Mouse (Mus musculus) forebrain, postnatal 0 days (tissue): ENCODE data around the gene S100z. TPM values are rescaled to one million over a fixed set of nuclear protein-coding genes. Genes with fewer than 3 reads are reported as not detected.
A peak's percentile ranks its signal among the peaks of the same experiment; 100 is the strongest.

Source experiments
- ATAC-seq: fragments of 200-750 bp; cut with Nextera tagmentation; 2 replicates; pipeline ENCODE4 v1.8.0; 2017; ENCODE audit warnings: mild to moderate bottlenecking, moderate library complexity
- DNase-seq: peaks from one replicate; pipeline ENCODE4 v3.0.0-alpha.2; 2015
- H3K27ac ChIP-seq: fragments of 300-500 bp; sonication (generic); 2 replicates; pipeline ENCODE4 v1.5.1; 2014; ENCODE audit warnings: low read depth, mild to moderate bottlenecking, antibody characterized with exemption, low read length, moderate library complexity, mixed read lengths
- H3K27me3 ChIP-seq: fragments of 300-500 bp; sonication (generic); 2 replicates; pipeline ENCODE4 v1.6.1; 2014; ENCODE audit warnings: mild to moderate bottlenecking, low read length, mixed read lengths; ENCODE audit not compliant: insufficient read depth
- H3K36me3 ChIP-seq: fragments of 300-500 bp; sonication (generic); 2 replicates; pipeline ENCODE4 v1.6.1; 2014; ENCODE audit warnings: mild to moderate bottlenecking, moderate library complexity; ENCODE audit not compliant: insufficient read depth
- H3K4me1 ChIP-seq: fragments of 300-500 bp; sonication (generic); 2 replicates; pipeline ENCODE4 v1.6.1; 2014; ENCODE audit warnings: antibody characterized with exemption; ENCODE audit not compliant: insufficient read depth
- H3K4me2 ChIP-seq: fragments of 300-500 bp; sonication (generic); 2 replicates; pipeline ENCODE4 v1.6.1; 2014; ENCODE audit warnings: low read depth, mild to moderate bottlenecking, moderate library complexity
- H3K4me3 ChIP-seq: fragments of 300-500 bp; sonication (generic); 2 replicates; pipeline ENCODE4 v1.5.1; 2014; ENCODE audit warnings: low read depth, low read length, mixed read lengths
- H3K9ac ChIP-seq: fragments of 300-500 bp; sonication (generic); 2 replicates; pipeline ENCODE4 v1.6.1; 2014; ENCODE audit warnings: mild to moderate bottlenecking
- H3K9me3 ChIP-seq: fragments of 300-500 bp; sonication (generic); 2 replicates; pipeline ENCODE4 v1.6.1; 2016; ENCODE audit warnings: low read length
- CTCF ChIP-seq: sonication (generic); IDR thresholded peaks from 2 replicates; pipeline ENCODE4 v1.5.1; 2016; ENCODE audit warnings: antibody characterized with exemption, control low read depth, low read depth
- WGBS: fragments of 180-500 bp; shearing (Covaris S2); extraction: QIAGEN DNeasy Blood & Tissue Kit; methylation state at CpG from one replicate; pipeline ENCODE4 v1.1.7; 2014; 5-methylcytosine and 5-hydroxymethylcytosine counted together
- polyA plus RNA-seq: library from polyadenylated mRNA; unstranded; fragments of >200 nt; fragmentation: Nextera tagmentation; extraction: Ambion mirVana; gene quantifications from 2 replicates; pipeline ENCODE4 v1.2.1, GENCODE M21; 2015
- total RNA-seq: library from RNA; depleted of rRNA; stranded (reverse); fragments of >200 nt; gene quantifications from 2 replicates; pipeline ENCODE4 v1.2.3, GENCODE M21; 2014; rRNA removed

Gene S100z
- not detected in 2 replicates for total RNA-seq
- polyA plus RNA-seq, result not detected in 2 replicates

DNA sequence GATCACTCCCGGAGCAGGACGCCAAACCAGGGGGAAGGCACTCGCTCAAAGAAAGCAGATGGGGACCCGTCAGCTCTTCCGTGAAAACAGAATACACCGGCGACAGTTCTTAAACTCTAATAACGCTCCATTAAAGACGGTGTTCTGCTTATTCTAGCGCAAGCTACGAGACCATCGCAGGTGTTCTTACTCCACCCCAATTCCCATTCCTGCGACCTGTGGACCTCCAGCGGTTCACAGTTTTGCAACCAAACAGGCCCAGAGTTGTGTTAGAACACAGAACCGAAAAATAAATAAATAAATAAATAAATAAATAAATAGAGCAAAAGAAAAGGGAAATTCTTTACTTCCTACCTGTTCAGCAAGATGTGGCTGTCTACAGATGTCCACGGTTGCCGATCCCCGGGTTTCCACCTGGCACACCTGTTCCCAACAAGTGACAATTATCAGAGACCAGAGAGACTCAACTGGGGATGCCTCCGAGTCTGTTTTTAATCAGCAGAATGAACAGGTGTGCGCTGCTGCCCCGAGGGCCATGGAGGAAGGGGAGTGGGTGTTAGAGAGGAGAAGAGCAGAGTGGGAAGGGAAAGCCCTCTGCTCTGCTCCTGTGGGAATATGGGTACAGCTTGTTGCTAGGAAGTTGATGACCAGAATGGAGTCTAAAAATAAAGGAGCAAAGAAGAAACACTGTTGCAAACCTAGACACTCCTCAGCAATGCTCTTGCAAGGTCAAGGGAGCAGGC, at the start of gene S100z:
TSS of gene S100z (minus strand) at position 51 of the 743 bp plus-strand sequence.
- Histone ChIP-seq H3K27me3 (no peaks in the 10 kb centered on the region), H3K9me3 (no peaks in the 10 kb centered on the region), H3K9ac (no peak within 1 kb of the TSS), H3K4me1 (no peaks in the 10 kb centered on the region), H3K4me3 (no peak within 1 kb of the TSS), H3K27ac (no peak within 1 kb of the TSS), H3K4me2 (no peak within 1 kb of the TSS), H3K36me3 (no peaks in the 10 kb centered on the region)
- no peak for ATAC-seq
- no peak for TF ChIP-seq CTCF
- WGBS, result 92% methylated on average over 21 of the region's 21 CpGs
- DNase-seq, result no peak

DNA sequence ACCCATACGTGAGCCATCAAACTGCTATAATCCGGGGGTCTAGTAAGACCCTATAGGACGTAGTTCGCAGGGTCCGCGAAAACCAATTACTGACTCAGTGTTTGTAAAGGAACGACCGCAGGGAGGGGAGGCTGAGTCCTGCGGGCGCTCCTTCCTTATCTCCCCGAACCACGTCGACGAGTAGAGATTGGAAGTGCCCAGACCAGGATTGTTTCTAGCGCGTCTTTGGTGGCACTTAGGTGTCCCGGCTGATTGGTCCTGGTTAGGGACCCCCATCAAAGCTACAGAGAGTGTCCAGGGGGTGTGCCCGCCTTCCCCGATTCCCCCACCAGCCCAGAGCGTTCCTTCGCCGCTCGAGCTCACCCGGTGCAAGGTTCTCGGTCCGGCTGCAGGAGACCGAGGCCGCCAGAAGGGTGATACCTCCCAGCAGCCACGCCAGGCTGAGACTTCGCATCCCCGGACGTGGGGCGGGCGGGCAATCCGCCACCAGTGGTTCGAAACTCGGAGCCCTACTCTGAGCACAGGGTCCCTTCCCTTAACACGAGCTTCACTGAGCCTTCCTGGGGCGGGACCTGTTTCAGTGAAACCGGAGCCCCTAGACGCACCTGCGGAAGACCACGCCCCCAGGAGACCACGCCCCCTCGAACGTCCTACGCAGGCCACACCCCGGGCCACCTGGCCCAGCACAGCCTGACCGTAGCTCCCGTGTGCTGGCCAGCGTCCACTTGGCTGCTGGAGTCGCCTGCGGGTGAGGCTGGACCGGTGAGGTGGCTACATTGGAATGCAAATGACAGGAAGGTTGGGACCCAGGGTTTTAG, 46.4 kb upstream of the S100z start, which contains the start of gene F2rl1:
TSS of gene F2rl1 (minus strand) at position 554 of the 818 bp plus-strand sequence.
- Histone ChIP-seq H3K4me3 (peak within 1 kb of the TSS; percentile 29), H3K4me2 (peak within 1 kb of the TSS; percentile 59), H3K4me1 (0 out of 2 replicates have a peak, but pooled peaks cover 14% of the 10 kb centered on the region), H3K27me3 (peaks cover 29% of the 10 kb centered on the region), H3K27ac (no peak within 1 kb of the TSS), H3K9me3 (no peaks in the 10 kb centered on the region), H3K36me3 (no peaks in the 10 kb centered on the region), H3K9ac (peak within 1 kb of the TSS; percentile 18)
- under 1% methylated on average over 54 of the region's 54 CpGs for WGBS
- peak; percentile 30 for DNase-seq
- TF ChIP-seq CTCF, result no peak
- peak; percentile 47 for ATAC-seq

DNA sequence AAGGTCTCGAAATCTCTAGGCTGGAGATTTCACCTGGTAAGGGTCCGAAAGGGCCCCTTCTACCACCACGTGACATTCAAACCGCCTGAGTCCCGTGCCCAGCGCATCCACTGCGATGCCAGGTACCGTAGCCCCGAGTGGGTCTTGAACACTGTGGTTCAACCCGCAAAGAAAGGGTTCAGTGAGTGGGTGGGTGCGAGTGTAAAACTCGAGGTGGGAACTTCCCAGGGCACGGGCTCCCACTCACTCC, 45.8 kb upstream of the S100z start:
- TF ChIP-seq CTCF, result no peak
- DNase-seq (no peak), ATAC-seq (peak; percentile 36)
- Histone ChIP-seq H3K27me3 (peaks cover 29% of the 10 kb centered on the region), H3K4me2 (peak overlapping the region; percentile 59), H3K4me3 (peak overlapping the region; percentile 29), H3K27ac (no peak overlapping the region), H3K4me1 (0 out of 2 replicates have a peak, but pooled peaks cover 14% of the 10 kb centered on the region), H3K36me3 (no peaks in the 10 kb centered on the region), H3K9ac (peak overlapping the region; percentile 18; the same call in 1 of the 2 replicates), H3K9me3 (no peaks in the 10 kb centered on the region)
- WGBS, result 4% methylated on average over 13 of the region's 13 CpGs

DNA sequence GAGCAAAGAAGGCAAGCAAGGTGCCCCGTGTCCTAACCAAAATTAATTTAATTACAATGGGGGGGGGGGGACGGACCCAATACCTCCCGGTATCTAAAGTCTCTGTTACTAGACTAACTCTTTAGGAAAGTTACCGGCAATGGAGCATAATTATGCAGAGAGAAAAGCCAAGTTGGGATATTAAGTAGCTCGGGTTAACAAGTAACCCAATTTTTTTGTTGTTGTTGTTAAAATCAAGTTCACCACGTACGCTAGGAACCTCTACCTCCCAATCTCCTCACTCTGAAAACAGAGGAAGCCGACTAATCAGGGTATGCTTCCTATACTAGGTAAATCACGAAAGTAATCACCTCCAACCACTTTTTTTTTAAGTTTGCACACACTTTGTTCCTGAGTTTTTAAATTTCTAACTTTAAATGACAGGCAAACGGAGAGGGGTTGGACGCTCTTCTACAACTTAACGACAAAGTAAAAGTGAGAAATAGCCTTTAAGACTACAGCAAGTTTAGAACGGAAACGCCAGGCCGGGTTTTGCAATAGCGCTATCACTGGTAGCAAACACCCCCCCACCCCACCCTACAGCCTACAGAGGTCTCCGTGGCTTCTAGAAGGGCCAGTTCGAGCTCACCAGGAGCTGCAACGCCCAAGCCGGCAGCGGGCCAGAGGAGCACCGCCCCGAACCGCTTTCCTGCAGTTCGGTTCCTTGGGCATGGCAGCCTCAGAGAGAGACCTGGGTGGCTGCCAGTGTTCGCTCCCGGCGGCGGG, 45.3 kb upstream of the S100z start:
- H3K9ac ChIP-seq, result peak overlapping the region; percentile 18; the same call in 1 of the 2 replicates
- 4% methylated on average over 29 of the region's 29 CpGs for WGBS
- peak overlapping the region; percentile 29 for H3K4me3 ChIP-seq
- peak overlapping the region; percentile 59 for H3K4me2 ChIP-seq
- H3K27me3 ChIP-seq, result peaks cover 29% of the 10 kb centered on the region
- H3K9me3 ChIP-seq, result no peaks in the 10 kb centered on the region
- no peaks in the 10 kb centered on the region for H3K36me3 ChIP-seq
- peak; percentile 23 for DNase-seq
- no peak for TF ChIP-seq CTCF
- ATAC-seq, result 0 out of 2 replicates have a peak, but pooled peaks have one; percentile 18
- H3K27ac ChIP-seq, result no peak overlapping the region
- H3K4me1 ChIP-seq, result 0 out of 2 replicates have a peak, but pooled peaks cover 14% of the 10 kb centered on the region

DNA sequence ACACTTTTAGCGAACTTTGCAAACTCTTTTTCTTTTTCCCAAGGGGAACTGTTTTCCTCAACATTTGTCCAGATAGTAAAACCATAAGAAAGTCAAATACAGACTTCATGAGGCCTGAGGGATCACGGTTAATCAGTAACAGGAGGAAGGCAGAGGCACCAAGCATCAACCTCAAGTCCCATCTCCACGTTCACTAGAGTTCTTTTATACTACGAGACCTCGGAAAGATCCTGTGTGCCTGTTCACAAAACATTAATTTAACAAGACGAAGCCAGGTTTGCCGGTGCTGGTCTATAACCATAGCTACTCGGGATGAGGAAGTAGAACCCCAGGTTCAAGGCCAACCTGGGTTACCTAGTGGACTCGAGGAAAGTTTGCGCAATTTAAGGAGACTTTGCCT, 43.7 kb upstream of the S100z start:
- no peak overlapping the region for H3K27ac ChIP-seq
- H3K4me1 ChIP-seq, result 0 out of 2 replicates have a peak, but pooled peaks cover 14% of the 10 kb centered on the region
- H3K4me3 ChIP-seq, result no peak overlapping the region
- ATAC-seq, result no peak
- peaks cover 29% of the 10 kb centered on the region for H3K27me3 ChIP-seq
- no peak for DNase-seq
- no peak overlapping the region for H3K4me2 ChIP-seq
- TF ChIP-seq CTCF, result no peak
- no peaks in the 10 kb centered on the region for H3K9me3 ChIP-seq
- no peak overlapping the region for H3K9ac ChIP-seq
- no peaks in the 10 kb centered on the region for H3K36me3 ChIP-seq
- WGBS, result 91% methylated on average over 10 of the region's 10 CpGs

DNA sequence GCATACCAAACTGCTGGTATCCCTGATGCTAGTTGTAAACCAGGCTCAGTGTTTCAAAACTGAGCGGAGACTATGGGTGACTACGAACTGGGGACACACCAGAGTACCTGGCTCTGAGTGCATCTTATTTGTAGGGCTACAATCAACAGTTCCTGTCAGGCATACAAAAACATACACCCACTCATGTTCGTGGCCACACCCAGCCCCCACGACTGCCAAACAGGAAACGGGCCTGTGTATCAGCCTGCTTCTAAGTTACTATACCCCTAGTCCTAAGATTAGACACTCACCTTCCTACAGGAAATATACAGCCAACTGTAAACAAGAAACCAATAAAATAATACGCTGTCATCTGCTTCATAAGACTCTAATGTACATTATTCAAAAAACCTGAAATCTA, 42.5 kb upstream of the S100z start:
- Histone ChIP-seq H3K36me3 (no peaks in the 10 kb centered on the region), H3K9ac (no peak overlapping the region), H3K27me3 (peaks cover 24% of the 10 kb centered on the region), H3K9me3 (no peaks in the 10 kb centered on the region), H3K4me1 (0 out of 2 replicates have a peak, but pooled peaks cover 14% of the 10 kb centered on the region), H3K4me3 (no peak overlapping the region), H3K4me2 (no peak overlapping the region), H3K27ac (no peak overlapping the region)
- 85% methylated on average over 6 of the region's 6 CpGs for WGBS
- no peak for TF ChIP-seq CTCF
- no peak for ATAC-seq
- no peak for DNase-seq
